12 mouse cellular contexts compared by ENCODE assay signal in genomic region chr5:150137772-150138451, GRCm38 (mm10). TPM values are rescaled to one million over a fixed set of nuclear protein-coding genes. Genes with fewer than 3 reads are reported as not detected.
DNase-seq lines count a peak whose midpoint lies in the region; ATAC-seq and TF ChIP-seq lines count a peak whose summit lies in the region.
"Had no signal": no experiment of that assay in that cellular context is flagged by ENCODE, and none has a peak within 500 bp of the region (broad histone marks: within the 10 kb centered on the region; RNA-seq: fewer than 3 reads in every experiment).

No protein-coding gene starts in this region.

- no peak for DNase-seq in heart, postnatal 0 days (ENCODE audit: low spot score)
- no peak for DNase-seq in heart, adult 18-20 months
- peak; percentile 36 for DNase-seq in WW6 (ENCODE audit: low read depth, low spot score)
- no peak for DNase-seq in cerebellum, adult 2 months
- DNase-seq in ovary, postnatal 36 days (ENCODE audit: low spot score): no peak
- DNase-seq: cerebellum, adult 9-11 months had no signal

- 87% methylated on average over 9 of the region's 9 CpGs for WGBS in heart, postnatal 0 days
- 49% methylated on average over 9 of the region's 9 CpGs for WGBS in neural tube, embryonic 12.5 days
- 35% methylated on average over 9 of the region's 9 CpGs for WGBS in neural tube, embryonic 15.5 days
- whole genome bisulfite sequencing in neural tube, embryonic 13.5 days: 42% methylated on average over 9 of the region's 9 CpGs
- 85% methylated on average over 9 of the region's 9 CpGs for WGBS in cerebellum, adult 2 months

- no peak for TF ChIP-seq POLR2A in cerebellum, adult 2 months (IDR thresholded peaks at IDR 0.05; ENCODE audit: borderline replicate concordance, insufficient read depth, low read length)

- H3K9ac ChIP-seq in heart, postnatal 0 days (replicated peaks; ENCODE audit: low read depth, low read length): no peak overlapping the region
- no peak overlapping the region for H3K9ac ChIP-seq in neural tube, embryonic 12.5 days
- H3K9ac ChIP-seq in neural tube, embryonic 15.5 days (replicated peaks): no peak overlapping the region
- H3K9ac ChIP-seq in neural tube, embryonic 13.5 days: no peak overlapping the region
- H3K9ac ChIP-seq: hindbrain, embryonic 12.5 days; lung, embryonic 15.5 days had no signal

- no peak overlapping the region for H3K4me3 ChIP-seq in heart, postnatal 0 days (ENCODE audit: low read depth, low read length)
- H3K4me3 ChIP-seq in neural tube, embryonic 12.5 days: no peak overlapping the region
- H3K4me3 ChIP-seq in neural tube, embryonic 15.5 days (replicated peaks): no peak overlapping the region
- H3K4me3 ChIP-seq in neural tube, embryonic 13.5 days: no peak overlapping the region
- no peak overlapping the region for H3K4me3 ChIP-seq in cerebellum, adult 2 months (replicated peaks; ENCODE audit: insufficient read depth, low read depth, low read length)
- H3K4me3 ChIP-seq: hindbrain, embryonic 12.5 days; lung, embryonic 15.5 days had no signal

- no peak for ATAC-seq in heart, postnatal 0 days (ENCODE audit: insufficient read depth, low read depth)
- ATAC-seq in neural tube, embryonic 12.5 days (ENCODE audit: low FRiP score, low read depth): peak; percentile 70; the same call in 1 of the 2 replicates
- no peak for ATAC-seq in neural tube, embryonic 15.5 days (ENCODE audit: low FRiP score)
- ATAC-seq in neural tube, embryonic 13.5 days (ENCODE audit: low read depth): peak; percentile 57; the same call in 1 of the 2 replicates
- ATAC-seq: forebrain, embryonic 14.5 days had no signal

- no peaks in the 10 kb centered on the region for H3K4me1 ChIP-seq in heart, postnatal 0 days (ENCODE audit: control insufficient read depth, insufficient read depth)
- H3K4me1 ChIP-seq in neural tube, embryonic 12.5 days: no peaks in the 10 kb centered on the region
- peaks cover 4% of the 10 kb centered on the region; the same call in 1 of the 2 replicates for H3K4me1 ChIP-seq in neural tube, embryonic 15.5 days
- H3K4me1 ChIP-seq in neural tube, embryonic 13.5 days (replicated peaks): peaks cover 10% of the 10 kb centered on the region
- H3K4me1 ChIP-seq in cerebellum, adult 2 months (ENCODE audit: control insufficient read depth, insufficient read depth, low read length): no peaks in the 10 kb centered on the region
- H3K4me1 ChIP-seq: hindbrain, embryonic 12.5 days; lung, embryonic 15.5 days had no signal

- H3K9me3 ChIP-seq in heart, postnatal 0 days (replicated peaks; ENCODE audit: control insufficient read depth, low read length): no peaks in the 10 kb centered on the region
- no peaks in the 10 kb centered on the region for H3K9me3 ChIP-seq in neural tube, embryonic 12.5 days
- no peaks in the 10 kb centered on the region for H3K9me3 ChIP-seq in neural tube, embryonic 15.5 days (replicated peaks)
- H3K9me3 ChIP-seq in neural tube, embryonic 13.5 days: no peaks in the 10 kb centered on the region
- H3K9me3 ChIP-seq: hindbrain, embryonic 12.5 days; lung, embryonic 15.5 days had no signal

- H3K36me3 ChIP-seq in heart, postnatal 0 days (replicated peaks; ENCODE audit: control insufficient read depth, insufficient read depth, low read length): no peaks in the 10 kb centered on the region
- no peaks in the 10 kb centered on the region for H3K36me3 ChIP-seq in neural tube, embryonic 12.5 days
- no peaks in the 10 kb centered on the region for H3K36me3 ChIP-seq in neural tube, embryonic 15.5 days
- H3K36me3 ChIP-seq in neural tube, embryonic 13.5 days: no peaks in the 10 kb centered on the region
- H3K36me3 ChIP-seq: hindbrain, embryonic 12.5 days; lung, embryonic 15.5 days had no signal

- H3K4me2 ChIP-seq in heart, postnatal 0 days (ENCODE audit: low read depth, low read length): no peak overlapping the region
- H3K4me2 ChIP-seq in neural tube, embryonic 12.5 days (replicated peaks): no peak overlapping the region
- H3K4me2 ChIP-seq in neural tube, embryonic 15.5 days: no peak overlapping the region
- H3K4me2 ChIP-seq in neural tube, embryonic 13.5 days: no peak overlapping the region
- H3K4me2 ChIP-seq: hindbrain, embryonic 12.5 days; lung, embryonic 15.5 days had no signal

- no peaks in the 10 kb centered on the region for H3K27me3 ChIP-seq in heart, postnatal 0 days (ENCODE audit: control insufficient read depth, insufficient read depth, low read length)
- no peaks in the 10 kb centered on the region; the same call in 1 of the 2 replicates for H3K27me3 ChIP-seq in neural tube, embryonic 12.5 days (replicated peaks)
- no peaks in the 10 kb centered on the region for H3K27me3 ChIP-seq in neural tube, embryonic 15.5 days (replicated peaks)
- H3K27me3 ChIP-seq in neural tube, embryonic 13.5 days: no peaks in the 10 kb centered on the region
- H3K27me3 ChIP-seq in cerebellum, adult 2 months (ENCODE audit: control insufficient read depth, insufficient read depth, low read length): no peaks in the 10 kb centered on the region
- H3K27me3 ChIP-seq: hindbrain, embryonic 12.5 days; lung, embryonic 15.5 days had no signal

- peak; percentile 24; the same call in 1 of the 2 replicates for TF ChIP-seq CTCF in heart, postnatal 0 days (IDR thresholded peaks at IDR 0.05; ENCODE audit: low read depth)
- no peak for TF ChIP-seq CTCF in cerebellum, adult 2 months (IDR thresholded peaks at IDR 0.05; ENCODE audit: borderline replicate concordance, insufficient read depth, low read depth, low read length)

- no peak for TF ChIP-seq EP300 in heart, postnatal 0 days (IDR thresholded peaks at IDR 0.05; ENCODE audit: low read depth)

- H3K27ac ChIP-seq in heart, postnatal 0 days (ENCODE audit: low read depth): no peak overlapping the region
- no peak overlapping the region for H3K27ac ChIP-seq in neural tube, embryonic 12.5 days
- H3K27ac ChIP-seq in neural tube, embryonic 15.5 days (replicated peaks): no peak overlapping the region
- H3K27ac ChIP-seq in neural tube, embryonic 13.5 days (replicated peaks): no peak overlapping the region
- H3K27ac ChIP-seq in cerebellum, adult 2 months (ENCODE audit: insufficient read depth, low read length): no peak overlapping the region
- H3K27ac ChIP-seq: hindbrain, embryonic 12.5 days; lung, embryonic 15.5 days had no signal

RNA-seq across cellular contexts. Expression of gene Fry, which starts 19.5 kb away (rescaled TPM):
- 117 and 124 TPM in 2 replicates for total RNA-seq in heart, postnatal 0 days (2014; rRNA removed; ENCODE audit: low replicate concordance)
- 30.3 and 31.8 TPM in 2 replicates for polyA plus RNA-seq in heart, postnatal 0 days (2015; fragmentation: Nextera tagmentation; extraction: Ambion mirVana)
- total RNA-seq in heart, adult 18-20 months (2021): 100 to 1,000 TPM in 1 of 2 experiments, 10 to 100 TPM in 1; 97.6 to 122 TPM
- polyA plus RNA-seq in neural tube, embryonic 12.5 days (2016; fragmentation: Nextera tagmentation; extraction: Ambion mirVana): 31.9 and 33.3 TPM in 2 replicates
- polyA plus RNA-seq in neural tube, embryonic 15.5 days (2015; fragmentation: Nextera tagmentation; extraction: Ambion mirVana): 41.7 and 51.4 TPM in 2 replicates
- 38.8 and 41.9 TPM in 2 replicates for polyA plus RNA-seq in neural tube, embryonic 13.5 days (2015; fragmentation: Nextera tagmentation; extraction: Ambion mirVana)
- 92.2 and 95.9 TPM in 2 replicates for polyA plus RNA-seq in cerebellum, adult 2 months (2012; rRNA removed)

Comparison
In these comparisons a context has a peak if more than half of its experiments do, and no peak if none do; other contexts are left out.
1. ATAC-seq: peak in neural tube, embryonic 12.5 days (single experiment) and neural tube, embryonic 13.5 days (single experiment); none in heart, postnatal 0 days (single experiment) and neural tube, embryonic 15.5 days (single experiment).